Mouse (Mus musculus) kidney, postnatal 4 days (tissue): Measurements from ENCODE around the gene Itprid2.

ENCODE experiments used
- DNase-seq, 2 experiments: peaks; one replicate each; pipeline ENCODE4 v3.0.0; 2021; ENCODE audit warnings: mixed read lengths in 2 of 2

Gene Itprid2

GRCm38 (mm10) chr2:79715925-79716324, 80.8 kb downstream of the Itprid2 start:
- no peak for DNase-seq

- DNase-seq: no peak
These were observed 82.7 kb downstream of the Itprid2 start for GRCm38 (mm10) chr2:79717846-79718245.

- DNase-seq: no peak
These were observed 87.3 kb downstream of the Itprid2 start for GRCm38 (mm10) chr2:79722415-79722814.
